Mouse (Mus musculus): ENCODE data around the gene Kif3b. TPM values are rescaled to one million over a fixed set of nuclear protein-coding genes. Genes with fewer than 3 reads are reported as not detected.

Kif3b gene
- polyA plus RNA-seq, 1 experiment from 2014 or later: 1.9 TPM

GRCm38 (mm10) chr2:153370871-153371270 lies 79.7 kb downstream of the Kif3b start:
- H3K9ac ChIP-seq (ENCODE audit: low read depth, low read length): no peak overlapping the region
- H3K4me1 ChIP-seq (ENCODE audit: control insufficient read depth, low read depth, low read length): no peaks in the 10 kb centered on the region; the same call in 1 of the 2 replicates
- no peaks in the 10 kb centered on the region for H3K9me3 ChIP-seq (replicated peaks; ENCODE audit: control insufficient read depth, low read length)
- no peak overlapping the region for H3K27ac ChIP-seq (ENCODE audit: low read length)
- H3K4me2 ChIP-seq (ENCODE audit: low read depth, low read length): no peak overlapping the region
- H3K36me3 ChIP-seq (ENCODE audit: control insufficient read depth, insufficient read depth): peaks cover 19% of the 10 kb centered on the region
- no peak overlapping the region for H3K4me3 ChIP-seq (ENCODE audit: low read depth, low read length)
- no peaks in the 10 kb centered on the region for H3K27me3 ChIP-seq (ENCODE audit: control insufficient read depth, insufficient read depth, low read depth, low read length)
- no peak for ATAC-seq (ENCODE audit: low read depth)

- WGBS (ENCODE audit: insufficient replicate concordance): 86% methylated on average over 2 of the region's 2 CpGs
- Histone ChIP-seq H3K4me2 (ENCODE audit: low read depth, low read length) (no peak overlapping the region), H3K9me3 (replicated peaks; ENCODE audit: control insufficient read depth, low read length) (no peaks in the 10 kb centered on the region), H3K4me3 (ENCODE audit: low read depth, low read length) (no peak overlapping the region), H3K9ac (ENCODE audit: low read depth, low read length) (no peak overlapping the region), H3K27me3 (ENCODE audit: control insufficient read depth, insufficient read depth, low read depth, low read length) (no peaks in the 10 kb centered on the region), H3K27ac (ENCODE audit: low read length) (no peak overlapping the region), H3K36me3 (ENCODE audit: control insufficient read depth, insufficient read depth) (peaks cover 2% of the 10 kb centered on the region), H3K4me1 (ENCODE audit: control insufficient read depth, low read depth, low read length) (peaks cover 3% of the 10 kb centered on the region)
- no peak for ATAC-seq (ENCODE audit: low read depth)
These were observed 84.2 kb downstream of the Kif3b start for GRCm38 (mm10) chr2:153375380-153375779.

- ATAC-seq (ENCODE audit: low read depth): 0 out of 2 replicates have a peak, but pooled peaks have one; percentile 21
- Histone ChIP-seq H3K27me3 (ENCODE audit: control insufficient read depth, insufficient read depth, low read depth, low read length) (no peaks in the 10 kb centered on the region), H3K4me2 (ENCODE audit: low read depth, low read length) (no peak overlapping the region), H3K9ac (ENCODE audit: low read depth, low read length) (no peak overlapping the region), H3K4me1 (ENCODE audit: control insufficient read depth, low read depth, low read length) (peaks cover 3% of the 10 kb centered on the region), H3K27ac (ENCODE audit: low read length) (no peak overlapping the region), H3K9me3 (replicated peaks; ENCODE audit: control insufficient read depth, low read length) (no peaks in the 10 kb centered on the region), H3K36me3 (ENCODE audit: control insufficient read depth, insufficient read depth) (peaks cover 11% of the 10 kb centered on the region), H3K4me3 (ENCODE audit: low read depth, low read length) (no peak overlapping the region)
- 53% methylated on average over 1 of the region's 1 CpGs for WGBS (ENCODE audit: insufficient replicate concordance)
These were observed 89.3 kb downstream of the Kif3b start for GRCm38 (mm10) chr2:153380479-153380878.

Other genes starting within 250 kb of the Kif3b start
- gene Ccm2l, start 225.5 kb upstream of the Kif3b start, polyA plus RNA-seq (2015; fragmentation: Nextera tagmentation; extraction: Ambion mirVana): 0.37 and 0.52 TPM in 2 replicates
- 10.1 and 11.7 TPM in 2 replicates for gene Hck, start 182.9 kb upstream of the Kif3b start, polyA plus RNA-seq (2015; fragmentation: Nextera tagmentation; extraction: Ambion mirVana)
- 30.9 and 36.2 TPM in 2 replicates for gene Tm9sf4, start 130.1 kb upstream of the Kif3b start, polyA plus RNA-seq (2015; fragmentation: Nextera tagmentation; extraction: Ambion mirVana)
- gene Tspyl3, start 66.0 kb upstream of the Kif3b start, polyA plus RNA-seq (2015; fragmentation: Nextera tagmentation; extraction: Ambion mirVana): 2.0 and 2.4 TPM in 2 replicates
- gene Plagl2, start 50.0 kb upstream of the Kif3b start, polyA plus RNA-seq (2015; fragmentation: Nextera tagmentation; extraction: Ambion mirVana): 13.9 and 16.7 TPM in 2 replicates
- gene Pofut1, start 49.9 kb upstream of the Kif3b start, polyA plus RNA-seq (2015; fragmentation: Nextera tagmentation; extraction: Ambion mirVana): 2.8 and 3.0 TPM in 2 replicates
- 4.2 and 4.7 TPM in 2 replicates for gene Asxl1, start 54.4 kb downstream of the Kif3b start, polyA plus RNA-seq (2015; fragmentation: Nextera tagmentation; extraction: Ambion mirVana)
- gene 4930404H24Rik, start 201.4 kb downstream of the Kif3b start, polyA plus RNA-seq (2015; fragmentation: Nextera tagmentation; extraction: Ambion mirVana): not detected in 2 replicates
- gene Nol4l, start 238.6 kb downstream of the Kif3b start, polyA plus RNA-seq (2015; fragmentation: Nextera tagmentation; extraction: Ambion mirVana): 3.9 and 4.3 TPM in 2 replicates

Measured in liver, embryonic 16.5 days (tissue).